Comparison of ENCODE assay signal across 22 mouse cellular contexts in genomic region chr5:36203916-36204315, GRCm38 (mm10). TPM values are rescaled to one million over a fixed set of nuclear protein-coding genes. Genes with fewer than 3 reads are reported as not detected.
DNase-seq lines count a peak whose midpoint lies in the region; ATAC-seq and TF ChIP-seq lines count a peak whose summit lies in the region.
"Had no signal": no experiment of that assay in that cellular context is flagged by ENCODE, and none has a peak within 500 bp of the region (broad histone marks: within the 10 kb centered on the region; RNA-seq: fewer than 3 reads in every experiment).

Gene Psapl1, plus strand, starts transcription at chr5:36204021.

- H3K27ac ChIP-seq in hindbrain, embryonic 13.5 days = no peak within 1 kb of the TSS; the same call in 1 of the 2 replicates
- H3K27ac ChIP-seq in hindbrain, embryonic 10.5 days = no peak within 1 kb of the TSS
- H3K27ac ChIP-seq in thymus, adult 2 months (ENCODE audit: control insufficient read depth, insufficient read depth, low read length) = no peak within 1 kb of the TSS
- H3K27ac ChIP-seq in stomach, embryonic 14.5 days (ENCODE audit: low read length) = peak within 1 kb of the TSS; percentile 55; the same call in 1 of the 2 replicates
- H3K27ac ChIP-seq: embryonic facial prominence, embryonic 13.5 days; kidney, embryonic 15.5 days; macrophage; neural tube, embryonic 13.5 days had no signal

- TF ChIP-seq CTCF in thymus, adult 2 months (IDR thresholded peaks at IDR 0.05; ENCODE audit: borderline replicate concordance, control insufficient read depth, extremely low read depth, insufficient read depth, low read length, poor library complexity) = no peak

- no peak within 1 kb of the TSS for H3K4me3 ChIP-seq in hindbrain, embryonic 13.5 days
- H3K4me3 ChIP-seq in hindbrain, embryonic 10.5 days = no peak within 1 kb of the TSS
- H3K4me3 ChIP-seq in thymus, adult 2 months (ENCODE audit: control insufficient read depth, insufficient read depth, low read length) = no peak within 1 kb of the TSS
- no peak within 1 kb of the TSS for H3K4me3 ChIP-seq in stomach, embryonic 14.5 days (ENCODE audit: low read depth, low read length)
- H3K4me3 ChIP-seq: embryonic facial prominence, embryonic 13.5 days; kidney, embryonic 15.5 days; neural tube, embryonic 13.5 days had no signal

- no peak within 1 kb of the TSS for H3K9ac ChIP-seq in hindbrain, embryonic 13.5 days
- no peak within 1 kb of the TSS for H3K9ac ChIP-seq in stomach, embryonic 14.5 days (replicated peaks; ENCODE audit: low read depth, low read length)
- H3K9ac ChIP-seq: embryonic facial prominence, embryonic 13.5 days; kidney, embryonic 15.5 days; neural tube, embryonic 13.5 days had no signal

- H3K4me1 ChIP-seq in hindbrain, embryonic 13.5 days (replicated peaks) = peaks cover 8% of the 10 kb centered on the region; the same call in 1 of the 2 replicates
- peaks cover 4% of the 10 kb centered on the region; the same call in 1 of the 2 replicates for H3K4me1 ChIP-seq in hindbrain, embryonic 10.5 days (replicated peaks)
- peaks cover 8% of the 10 kb centered on the region for H3K4me1 ChIP-seq in thymus, adult 2 months (replicated peaks; ENCODE audit: control insufficient read depth, insufficient read depth, low read length)
- no peaks in the 10 kb centered on the region for H3K4me1 ChIP-seq in stomach, embryonic 14.5 days (ENCODE audit: control insufficient read depth, insufficient read depth, low read length)
- H3K4me1 ChIP-seq: kidney, embryonic 15.5 days; neural tube, embryonic 13.5 days had no signal

- H3K9me3 ChIP-seq in hindbrain, embryonic 13.5 days = no peaks in the 10 kb centered on the region
- no peaks in the 10 kb centered on the region for H3K9me3 ChIP-seq in hindbrain, embryonic 10.5 days
- H3K9me3 ChIP-seq in stomach, embryonic 14.5 days (ENCODE audit: control insufficient read depth, low read depth, low read length) = no peaks in the 10 kb centered on the region
- H3K9me3 ChIP-seq: embryonic facial prominence, embryonic 13.5 days; kidney, embryonic 15.5 days; neural tube, embryonic 13.5 days had no signal

- 86% methylated on average over 10 of the region's 10 CpGs for WGBS in hindbrain, embryonic 13.5 days
- WGBS in hindbrain, embryonic 10.5 days = 88% methylated on average over 10 of the region's 10 CpGs
- WGBS in thymus, adult 2 months = 81% methylated on average over 10 of the region's 10 CpGs
- WGBS in stomach, embryonic 14.5 days = 83% methylated on average over 10 of the region's 10 CpGs

- no peak within 1 kb of the TSS for H3K4me2 ChIP-seq in hindbrain, embryonic 13.5 days
- no peak within 1 kb of the TSS for H3K4me2 ChIP-seq in stomach, embryonic 14.5 days (replicated peaks; ENCODE audit: low read depth, low read length)
- H3K4me2 ChIP-seq: embryonic facial prominence, embryonic 13.5 days; kidney, embryonic 15.5 days; liver, embryonic 11.5 days; neural tube, embryonic 13.5 days had no signal

- H3K36me3 ChIP-seq in hindbrain, embryonic 13.5 days = no peaks in the 10 kb centered on the region
- no peaks in the 10 kb centered on the region for H3K36me3 ChIP-seq in hindbrain, embryonic 10.5 days
- no peaks in the 10 kb centered on the region for H3K36me3 ChIP-seq in thymus, adult 2 months (ENCODE audit: control insufficient read depth, insufficient read depth, low read length)
- no peaks in the 10 kb centered on the region for H3K36me3 ChIP-seq in stomach, embryonic 14.5 days (ENCODE audit: control insufficient read depth, insufficient read depth, low read length)
- H3K36me3 ChIP-seq: embryonic facial prominence, embryonic 13.5 days; kidney, embryonic 15.5 days; neural tube, embryonic 13.5 days had no signal

- DNase-seq in hindbrain, embryonic 10.5 days (ENCODE audit: low spot score) = no peak
- DNase-seq in thymus, adult 2 months = peak; percentile 22
- DNase-seq in thymus, postnatal 0 days (ENCODE audit: low spot score) = no peak
- DNase-seq in urinary bladder, postnatal 25 days (ENCODE audit: low spot score) = peak; percentile 51
- no peak for DNase-seq in ovary, postnatal 10 days (ENCODE audit: low spot score)
- DNase-seq: adrenal gland, postnatal 25 days; cerebellum, postnatal 36 days had no signal

- no peak for TF ChIP-seq POLR2A in thymus, adult 2 months (IDR thresholded peaks at IDR 0.05; ENCODE audit: control insufficient read depth, extremely low read depth, insufficient read depth, low read length, poor library complexity)

- peak; percentile 43; the same call in 1 of the 2 replicates for ATAC-seq in hindbrain, embryonic 13.5 days (ENCODE audit: low FRiP score)
- no peak for ATAC-seq in stomach, embryonic 14.5 days (ENCODE audit: insufficient number of reproducible peaks, insufficient read depth, low FRiP score, low read depth)
- no peak for ATAC-seq in erythroid progenitor cell, adult 5-6 weeks (replicated peaks; ENCODE audit: low FRiP score, poor library complexity, severe bottlenecking)
- ATAC-seq: forebrain, embryonic 16.5 days; inflammation-experienced regulatory T-cells, adult 6 months; midbrain, embryonic 16.5 days had no signal

- no peaks in the 10 kb centered on the region; the same call in 1 of the 2 replicates for H3K27me3 ChIP-seq in hindbrain, embryonic 13.5 days
- H3K27me3 ChIP-seq in hindbrain, embryonic 10.5 days (ENCODE audit: insufficient read depth, poor library complexity, severe bottlenecking) = no peaks in the 10 kb centered on the region
- no peaks in the 10 kb centered on the region for H3K27me3 ChIP-seq in thymus, adult 2 months (ENCODE audit: control insufficient read depth, insufficient read depth, low read length)
- H3K27me3 ChIP-seq in stomach, embryonic 14.5 days (ENCODE audit: control insufficient read depth, insufficient read depth, low read length) = no peaks in the 10 kb centered on the region
- H3K27me3 ChIP-seq: embryonic facial prominence, embryonic 13.5 days; kidney, embryonic 15.5 days; neural tube, embryonic 13.5 days had no signal

RNA-seq across cellular contexts. Expression of gene Psapl1, which starts in this region (rescaled TPM):
- polyA plus RNA-seq in hindbrain, embryonic 13.5 days (2015; fragmentation: Nextera tagmentation; extraction: Ambion mirVana) = not detected in 2 replicates
- polyA plus RNA-seq in hindbrain, embryonic 10.5 days (2016; fragmentation: Nextera tagmentation; extraction: Ambion mirVana) = not detected in 2 replicates
- 1.2 and 2.1 TPM in 2 replicates for polyA plus RNA-seq in thymus, adult 2 months (2012; rRNA removed)
- 0.66 and 0.70 TPM in 2 replicates for polyA plus RNA-seq in thymus, postnatal 0 days (2015; fragmentation: Nextera tagmentation; extraction: Ambion mirVana)
- polyA plus RNA-seq in stomach, embryonic 14.5 days (2014; fragmentation: Nextera tagmentation; extraction: Ambion mirVana) = 2.4 and 3.3 TPM in 2 replicates
- not detected in 2 replicates for total RNA-seq in erythroid progenitor cell, adult 5-6 weeks (2015; ENCODE audit: low replicate concordance)
- not detected in 2 replicates for total RNA-seq in erythroid progenitor cell, adult 5-6 weeks (2017; ENCODE audit: low replicate concordance)
- total RNA-seq: adrenal gland, postnatal 25 days; granulocyte monocyte progenitor cell, adult 5-6 weeks; heart, postnatal 14 days; layer of hippocampus, postnatal 10 days; left cerebral cortex, postnatal 14 days had no signal
- polyA plus RNA-seq: inflammation-experienced regulatory T-cells, adult 6 months; macrophage; midbrain, embryonic 16.5 days had no signal

Comparison
In these comparisons a context has a peak if more than half of its experiments do, and no peak if none do; other contexts are left out.
1. DNase-seq: peak in thymus, adult 2 months (single experiment) and urinary bladder, postnatal 25 days (single experiment); none in hindbrain, embryonic 10.5 days (single experiment), thymus, postnatal 0 days (single experiment) and ovary, postnatal 10 days (single experiment).
2. Peak in ATAC-seq in hindbrain, embryonic 13.5 days; RNA of the gene not detected or under 1 TPM.